Mouse (Mus musculus) forebrain, embryonic 13.5 days (tissue): Measurements from ENCODE around the gene Cfh. TPM values are rescaled to one million over a fixed set of nuclear protein-coding genes. Genes with fewer than 3 reads are reported as not detected.
"Not testable (repeated sequence)": the region's sequence is repeated elsewhere in the genome, so short reads cannot be mapped to it uniquely, and the experiment has no call there.

Experiments
- ATAC-seq: fragments of 200-750 bp; cut with Nextera tagmentation; 2 replicates; pipeline ENCODE4 v1.8.0; 2017
- H3K27ac ChIP-seq: fragments of 300-500 bp; sonication (generic); 2 replicates; pipeline ENCODE4 v1.5.1; 2015; ENCODE audit warnings: inconsistent platforms, mild to moderate bottlenecking, moderate library complexity
- H3K27me3 ChIP-seq: fragments of 300-500 bp; sonication (generic); 2 replicates; pipeline ENCODE4 v1.6.1; 2015; ENCODE audit warnings: mild to moderate bottlenecking, inconsistent platforms
- H3K36me3 ChIP-seq: fragments of 300-500 bp; sonication (generic); 2 replicates; pipeline ENCODE4 v1.6.1; 2015; ENCODE audit warnings: mild to moderate bottlenecking, inconsistent platforms; ENCODE audit not compliant: poor library complexity, severe bottlenecking
- H3K4me1 ChIP-seq: fragments of 300-500 bp; sonication (generic); 2 replicates; pipeline ENCODE4 v1.6.1; 2015; ENCODE audit warnings: inconsistent platforms
- H3K4me2 ChIP-seq: fragments of 300-500 bp; sonication (generic); 2 replicates; pipeline ENCODE4 v1.6.1; 2015; ENCODE audit warnings: inconsistent platforms, mild to moderate bottlenecking, moderate library complexity
- H3K4me3 ChIP-seq: fragments of 300-500 bp; sonication (generic); 2 replicates; pipeline ENCODE4 v1.5.1; 2015; ENCODE audit warnings: mild to moderate bottlenecking, inconsistent platforms
- H3K9ac ChIP-seq: fragments of 300-500 bp; sonication (generic); 2 replicates; pipeline ENCODE4 v1.6.1; 2015; ENCODE audit warnings: mild to moderate bottlenecking, inconsistent platforms
- H3K9me3 ChIP-seq: fragments of 300-500 bp; sonication (generic); replicated peaks from 2 replicates; pipeline ENCODE4 v1.6.1; 2016; ENCODE audit warnings: inconsistent platforms
- WGBS: fragments of 180-500 bp; shearing (Covaris S2); methylation state at CpG from one replicate; pipeline ENCODE4 v1.1.7; 2015; 5-methylcytosine and 5-hydroxymethylcytosine counted together
- polyA plus RNA-seq: library from polyadenylated mRNA; unstranded; fragments of >200 nt; fragmentation: Nextera tagmentation; extraction: Ambion mirVana; gene quantifications from 2 replicates; pipeline ENCODE4 v1.2.1, GENCODE M21; 2015

Cfh gene
- 3.2 and 4.2 TPM in 2 replicates for polyA plus RNA-seq

DNA sequence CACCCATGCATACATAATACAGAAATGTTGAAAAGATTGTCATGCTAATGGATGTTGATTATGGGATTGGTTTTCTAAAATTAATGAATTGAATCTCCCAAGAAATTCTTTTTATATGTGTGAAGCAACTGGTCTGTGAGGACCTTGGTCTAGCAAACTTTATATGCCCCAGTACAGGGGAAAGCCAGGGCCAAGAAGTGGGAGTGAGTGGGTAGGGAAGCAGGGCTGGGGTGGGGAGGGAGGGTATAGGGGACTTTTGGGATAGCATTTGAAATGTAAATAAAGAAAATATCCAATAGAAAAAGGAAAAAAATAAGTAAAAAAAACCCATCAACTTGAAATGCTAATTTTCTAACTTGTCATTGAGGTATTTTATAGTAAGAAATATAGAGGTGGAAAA, at the start of gene Cfh:
Gene Cfh, minus strand, starts transcription at position 101 of the 400 bp plus-strand sequence.
- not testable (repeated sequence) for H3K4me1 ChIP-seq, H3K27ac ChIP-seq, H3K36me3 ChIP-seq, H3K27me3 ChIP-seq, H3K9ac ChIP-seq, H3K4me3 ChIP-seq, H3K9me3 ChIP-seq, ATAC-seq, H3K4me2 ChIP-seq

DNA sequence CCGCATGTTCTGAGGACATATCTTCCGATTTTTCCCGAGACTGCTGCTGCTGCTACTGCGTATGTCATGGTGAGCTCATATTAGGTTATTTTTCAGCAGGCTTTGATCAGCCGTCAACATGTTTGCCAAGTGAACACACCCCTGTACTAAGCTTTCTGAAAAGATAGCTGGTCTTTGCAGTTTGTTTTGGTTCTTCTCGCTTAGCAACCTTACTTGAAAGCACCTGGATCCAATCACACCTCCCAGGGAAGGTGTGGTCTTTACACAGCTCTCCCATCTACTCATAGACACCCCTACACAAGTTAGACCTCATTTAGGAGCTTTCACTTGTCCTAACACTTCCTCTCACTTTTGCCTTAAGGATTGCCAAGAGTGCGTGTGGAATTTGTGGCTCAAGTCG, 43.1 kb upstream of the Cfh start:
- H3K4me1 ChIP-seq: no peaks in the 10 kb centered on the region
- no peaks in the 10 kb centered on the region for H3K27me3 ChIP-seq
- 82% methylated on average over 8 of the region's 8 CpGs for WGBS
- H3K9me3 ChIP-seq: no peaks in the 10 kb centered on the region
- H3K9ac ChIP-seq: no peak overlapping the region
- no peak overlapping the region for H3K4me3 ChIP-seq
- H3K27ac ChIP-seq: no peak overlapping the region
- no peaks in the 10 kb centered on the region for H3K36me3 ChIP-seq
- H3K4me2 ChIP-seq: no peak overlapping the region
- no peak for ATAC-seq

DNA sequence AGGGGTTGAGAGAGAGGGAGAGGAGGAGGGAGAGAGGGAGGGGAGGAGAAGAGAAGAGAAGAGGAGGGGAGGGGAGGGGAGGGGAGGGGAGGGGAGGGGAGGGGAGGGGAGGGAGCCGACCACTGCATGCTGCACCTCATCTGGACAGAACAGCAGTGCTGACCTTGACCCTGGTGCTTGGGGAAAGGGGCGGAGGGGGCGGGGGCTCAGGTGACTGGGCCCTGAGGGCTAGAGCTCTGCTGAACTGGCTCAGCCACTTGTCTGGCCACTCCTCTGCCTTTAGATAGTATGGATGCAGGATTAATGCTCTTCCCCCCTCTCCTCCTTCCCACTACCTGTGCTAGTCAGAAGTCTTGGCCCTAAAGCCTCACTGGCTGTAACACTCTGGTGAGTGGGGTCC, 41.7 kb upstream of the Cfh start:
- no peak overlapping the region for H3K4me2 ChIP-seq
- H3K27me3 ChIP-seq: no peaks in the 10 kb centered on the region
- WGBS: 50% methylated on average over 2 of the region's 3 CpGs
- no peak for ATAC-seq
- H3K27ac ChIP-seq: no peak overlapping the region
- H3K4me1 ChIP-seq: no peaks in the 10 kb centered on the region
- no peak overlapping the region for H3K4me3 ChIP-seq
- no peaks in the 10 kb centered on the region for H3K36me3 ChIP-seq
- H3K9ac ChIP-seq: no peak overlapping the region
- no peaks in the 10 kb centered on the region for H3K9me3 ChIP-seq

- H3K27ac ChIP-seq: no peak overlapping the region
- WGBS: 84% methylated on average over 2 of the region's 2 CpGs
- no peaks in the 10 kb centered on the region for H3K4me1 ChIP-seq
- H3K27me3 ChIP-seq: no peaks in the 10 kb centered on the region
- H3K4me2 ChIP-seq: no peak overlapping the region
- H3K36me3 ChIP-seq: no peaks in the 10 kb centered on the region
- H3K9me3 ChIP-seq: no peaks in the 10 kb centered on the region
- H3K9ac ChIP-seq: no peak overlapping the region
- no peak for ATAC-seq
- H3K4me3 ChIP-seq: no peak overlapping the region
Measured at GRCm38 (mm10) chr1:140205329-140205728, 21.8 kb upstream of the Cfh start.

DNA sequence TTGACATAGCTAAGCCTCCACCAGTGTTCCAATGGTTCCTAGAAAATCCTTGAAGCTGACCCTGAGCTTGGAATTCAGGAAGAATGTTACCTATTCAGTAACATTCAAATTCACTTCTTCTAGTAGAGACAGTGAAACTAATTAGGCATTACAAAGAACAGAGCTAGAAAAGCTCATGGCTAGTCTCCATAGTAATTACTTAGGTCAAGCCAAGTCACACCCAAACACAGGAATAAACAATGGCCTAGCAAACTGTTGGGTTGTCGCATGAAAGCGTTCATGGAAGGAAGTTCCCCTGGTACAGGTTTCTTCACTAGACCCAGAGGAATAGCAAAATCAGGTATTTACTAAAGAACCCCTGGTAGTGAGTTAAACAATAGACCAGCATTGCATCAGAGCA, 4.9 kb upstream of the Cfh start:
- not testable (repeated sequence) for H3K4me1 ChIP-seq, H3K36me3 ChIP-seq, H3K9ac ChIP-seq, H3K4me3 ChIP-seq, H3K27ac ChIP-seq, ATAC-seq, H3K27me3 ChIP-seq, H3K9me3 ChIP-seq, H3K4me2 ChIP-seq
- 57% methylated on average over 2 of the region's 2 CpGs for WGBS

DNA sequence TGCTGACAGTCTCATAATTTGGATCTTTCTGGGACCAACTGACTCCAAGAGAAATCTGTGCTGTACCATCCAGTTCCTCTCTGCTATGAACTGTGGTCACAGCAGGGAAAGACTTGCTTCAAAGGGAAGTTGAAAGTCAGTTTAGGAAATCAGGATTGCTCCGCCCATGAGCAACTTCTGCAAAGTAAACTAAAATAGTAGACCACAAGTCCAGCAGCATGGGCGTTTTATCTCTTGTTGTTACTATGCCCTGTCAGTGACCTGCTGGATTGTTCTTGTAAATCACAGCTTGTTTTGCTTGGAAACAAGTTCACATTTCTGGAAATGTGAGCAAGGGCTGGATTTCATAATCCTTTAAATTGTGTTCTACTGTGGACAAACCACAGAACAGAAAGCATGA, 356 bp downstream of the Cfh start:
- ATAC-seq: no peak
- Histone ChIP-seq H3K4me1 (no peaks in the 10 kb centered on the region), H3K36me3 (no peaks in the 10 kb centered on the region), H3K27me3 (no peaks in the 10 kb centered on the region), H3K9me3 (no peaks in the 10 kb centered on the region), H3K4me3 (no peak overlapping the region), H3K27ac (no peak overlapping the region), H3K4me2 (no peak overlapping the region), H3K9ac (no peak overlapping the region)
- 60% methylated on average over 2 of the region's 2 CpGs for WGBS

DNA sequence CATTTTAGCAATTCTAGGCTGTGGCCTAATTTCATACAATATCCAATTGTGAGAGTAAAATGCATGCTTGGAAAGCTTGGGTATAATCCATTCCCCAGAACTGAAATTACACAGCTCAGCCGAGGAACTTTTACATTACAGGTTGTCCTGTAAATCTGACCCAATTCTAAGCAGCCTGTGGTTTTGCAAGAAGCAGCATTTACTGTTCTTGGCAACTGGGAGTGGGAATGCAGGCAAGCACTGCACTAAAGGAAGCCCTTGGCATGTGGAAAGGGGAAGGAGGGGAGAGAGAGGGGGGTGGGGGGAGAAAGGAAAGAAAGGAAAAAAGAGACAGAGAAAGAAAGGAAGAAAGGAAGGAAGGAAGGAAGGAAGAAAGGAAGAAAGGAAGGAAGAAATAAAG, 3.4 kb downstream of the Cfh start:
- 54% methylated on average over 1 of the region's 1 CpGs for WGBS
- no peak for ATAC-seq
- H3K4me1 ChIP-seq: no peaks in the 10 kb centered on the region

DNA sequence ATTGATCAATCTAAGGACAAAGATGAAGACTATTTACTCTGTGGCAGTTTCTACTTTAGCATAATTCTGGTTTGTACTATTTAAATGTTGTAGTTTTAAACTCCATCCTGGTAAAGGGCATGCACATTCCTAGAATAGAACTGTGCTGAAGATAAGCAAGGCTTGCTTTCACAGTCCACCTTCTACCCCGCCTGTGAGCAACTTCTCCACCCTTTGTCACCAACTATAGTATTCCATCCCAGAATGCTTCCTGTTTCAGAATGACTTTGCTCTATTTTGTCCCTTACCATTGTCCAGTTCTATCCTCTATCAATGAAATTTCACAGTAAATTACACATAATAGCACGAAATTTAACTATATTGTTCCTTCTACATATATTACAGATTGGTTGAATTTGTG, 8.1 kb downstream of the Cfh start:
- no peaks in the 10 kb centered on the region for H3K9me3 ChIP-seq

More for the DNA sequence above, 3.4 kb downstream of the Cfh start:
- Histone ChIP-seq H3K4me2 (no peak overlapping the region), H3K9me3 (no peaks in the 10 kb centered on the region), H3K4me3 (no peak overlapping the region), H3K36me3 (no peaks in the 10 kb centered on the region), H3K27me3 (no peaks in the 10 kb centered on the region), H3K9ac (no peak overlapping the region), H3K27ac (no peak overlapping the region)

GRCm38 (mm10) chr1:140171581-140172154, 11.9 kb downstream of the Cfh start:
- Histone ChIP-seq H3K4me1 (no peaks in the 10 kb centered on the region), H3K9ac (no peak overlapping the region), H3K9me3 (no peaks in the 10 kb centered on the region), H3K4me2 (no peak overlapping the region), H3K27me3 (no peaks in the 10 kb centered on the region), H3K27ac (no peak overlapping the region), H3K4me3 (no peak overlapping the region), H3K36me3 (no peaks in the 10 kb centered on the region)
- 43% methylated on average over 4 of the region's 4 CpGs for whole genome bisulfite sequencing
- no peak; the same call in 1 of the 2 replicates for ATAC-seq

More for the DNA sequence above, 8.1 kb downstream of the Cfh start:
- no peaks in the 10 kb centered on the region for H3K36me3 ChIP-seq
- no peak overlapping the region for H3K27ac ChIP-seq
- H3K4me2 ChIP-seq: no peak overlapping the region
- no peak for ATAC-seq
- no peak overlapping the region for H3K4me3 ChIP-seq
- no peak overlapping the region for H3K9ac ChIP-seq
- H3K4me1 ChIP-seq: no peaks in the 10 kb centered on the region
- 76% methylated on average over 2 of the region's 2 CpGs for WGBS
- no peaks in the 10 kb centered on the region for H3K27me3 ChIP-seq

- 76% methylated on average over 3 of the region's 3 CpGs for WGBS
- H3K27me3 ChIP-seq: no peaks in the 10 kb centered on the region
- H3K27ac ChIP-seq: no peak overlapping the region
- H3K9ac ChIP-seq: no peak overlapping the region
- H3K9me3 ChIP-seq: no peaks in the 10 kb centered on the region
- H3K4me2 ChIP-seq: no peak overlapping the region
- ATAC-seq: 0 out of 2 replicates have a peak, but pooled peaks have one; percentile 45
- no peak overlapping the region for H3K4me3 ChIP-seq
- H3K4me1 ChIP-seq: no peaks in the 10 kb centered on the region
- H3K36me3 ChIP-seq: no peaks in the 10 kb centered on the region
Measured at GRCm38 (mm10) chr1:140158970-140159369, 24.6 kb downstream of the Cfh start.

- Histone ChIP-seq H3K36me3 (no peaks in the 10 kb centered on the region), H3K9me3 (no peaks in the 10 kb centered on the region), H3K9ac (no peak overlapping the region), H3K27me3 (no peaks in the 10 kb centered on the region), H3K27ac (no peak overlapping the region), H3K4me2 (no peak overlapping the region), H3K4me1 (no peaks in the 10 kb centered on the region), H3K4me3 (no peak overlapping the region)
- ATAC-seq: no peak
Measured at GRCm38 (mm10) chr1:140069471-140069870, 114.1 kb downstream of the Cfh start.
